Mouse (Mus musculus) CD4-positive, CD25-positive, alpha-beta regulatory T cell, adult 4 months (primary cell): Measurements from ENCODE around the gene Ppp1r32. TPM values are rescaled to one million over a fixed set of nuclear protein-coding genes. Genes with fewer than 3 reads are reported as not detected.

Source experiments
- ATAC-seq: one replicate; pipeline ENCODE4 v1.8.0; 2017
- polyA plus RNA-seq, 2 experiments: library from polyadenylated mRNA; unstranded; fragments of 100-300 nt; shearing (Covaris generic); gene quantifications; one replicate each; pipeline ENCODE4 v1.2.1; 2017

The Ppp1r32 gene
- 1 to 10 TPM in 1 of 2 experiments, under 1 TPM in 1; 0.31 to 1.4 TPM for polyA plus RNA-seq

- ATAC-seq, result no peak
Observed at GRCm38 (mm10) chr19:10482703-10483102, at the start of gene Ppp1r32. Ppp1r32 (minus strand) TSS chr19:10482928.

- ATAC-seq, result no peak
Observed at GRCm38 (mm10) chr19:10530082-10530481, 47.4 kb upstream of the Ppp1r32 start.

GRCm38 (mm10) chr19:10525910-10526309 lies 43.2 kb upstream of the Ppp1r32 start, which contains the start of gene Sdhaf2:
Sdhaf2 (minus strand) TSS chr19:10526142.
- ATAC-seq, result peak; percentile 27

DNA sequence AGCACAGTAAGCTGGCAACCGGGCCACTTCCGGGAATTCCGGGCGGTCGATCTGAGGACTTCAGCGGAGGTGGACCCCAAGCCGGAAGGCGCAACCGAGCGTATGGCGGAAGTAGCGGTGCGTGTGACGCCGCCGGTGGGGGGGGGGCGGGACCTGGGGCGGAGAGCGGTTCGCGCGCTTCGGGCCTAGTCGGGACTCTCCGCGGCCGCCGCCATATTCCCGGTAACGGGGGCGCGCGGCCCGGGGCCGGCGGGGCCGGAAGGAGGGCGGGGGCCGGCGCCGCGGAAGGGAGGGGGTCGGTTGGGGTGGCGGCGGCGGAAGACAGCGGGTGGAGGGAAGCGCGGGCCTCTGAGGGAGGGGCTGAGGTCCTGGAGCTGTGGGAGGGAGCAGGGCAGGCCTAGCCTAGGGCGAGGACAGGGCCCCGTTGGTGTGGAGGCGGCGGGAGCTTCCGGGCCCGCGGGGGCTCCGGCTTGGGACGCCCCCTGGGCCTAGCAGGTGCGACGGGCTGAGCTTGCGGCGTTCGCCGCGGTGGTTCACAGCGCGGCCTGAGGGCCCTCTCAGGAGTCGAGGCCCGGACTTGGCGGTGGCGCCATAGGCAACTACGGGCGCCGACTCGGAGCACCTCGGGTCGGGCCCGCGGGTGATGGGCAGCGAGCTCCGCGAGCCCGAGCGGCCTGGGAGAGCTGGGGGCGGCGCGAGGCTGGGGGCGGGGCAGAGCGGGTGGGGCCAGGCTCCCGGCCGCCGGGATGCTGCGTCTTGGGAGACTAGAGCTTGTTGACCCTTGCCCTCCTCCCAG lies 42.6 kb upstream of the Ppp1r32 start, which contains the start of gene Cpsf7:
Gene Cpsf7, plus strand, starts transcription at position 161 of the 796 bp plus-strand sequence.
- ATAC-seq, result peak; percentile 82

- ATAC-seq, result peak; percentile 8
Observed at GRCm38 (mm10) chr19:10524784-10525105, 42.0 kb upstream of the Ppp1r32 start.

DNA sequence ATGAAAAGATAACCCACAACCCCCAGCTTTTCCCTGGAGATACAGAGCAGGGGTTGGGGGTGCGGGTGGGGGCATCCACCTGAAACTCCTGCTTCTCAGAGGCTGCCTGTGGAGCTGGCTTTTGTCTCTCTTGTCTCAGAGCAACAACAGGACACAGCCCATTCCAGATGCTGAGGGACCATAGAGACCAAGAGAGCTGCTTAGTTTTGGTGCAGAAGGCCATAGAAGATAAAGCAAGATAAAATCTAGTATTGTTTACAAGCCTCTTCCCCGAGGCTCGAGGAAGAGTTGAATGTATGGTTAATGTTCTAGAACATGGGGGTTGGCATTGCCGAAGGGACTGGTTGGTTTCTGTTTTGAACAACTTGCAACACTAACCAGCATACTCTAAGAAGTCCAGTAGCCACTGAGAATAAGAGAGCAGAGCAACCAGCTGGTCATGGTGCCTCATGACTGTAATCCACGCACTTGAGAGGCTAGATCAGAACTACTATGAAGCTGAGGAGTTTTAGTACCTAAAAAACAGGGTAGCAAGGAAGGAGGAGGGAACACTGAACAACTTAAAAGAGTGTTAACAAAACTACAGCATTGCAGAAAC lies 40.9 kb upstream of the Ppp1r32 start:
- ATAC-seq, result no peak

DNA sequence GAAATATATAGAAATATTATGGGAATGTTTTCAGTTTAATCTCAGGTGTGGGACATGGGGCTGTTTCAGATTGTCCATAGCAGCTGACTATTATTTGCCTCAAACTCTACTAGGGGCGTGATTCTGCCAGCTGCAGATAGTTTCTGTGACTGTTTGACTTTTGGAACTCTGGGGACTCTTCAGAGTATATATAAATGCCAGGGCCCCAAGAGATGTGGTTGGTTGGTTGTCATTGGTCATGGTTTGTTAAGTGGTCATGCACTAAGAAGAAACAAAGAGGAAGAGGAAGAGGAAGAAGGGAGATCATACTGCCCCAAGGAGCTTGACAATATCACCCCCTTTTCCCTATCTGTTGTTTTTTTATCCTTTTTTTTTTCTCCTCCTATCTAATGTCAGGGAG lies 39.2 kb upstream of the Ppp1r32 start:
- ATAC-seq, result no peak

DNA sequence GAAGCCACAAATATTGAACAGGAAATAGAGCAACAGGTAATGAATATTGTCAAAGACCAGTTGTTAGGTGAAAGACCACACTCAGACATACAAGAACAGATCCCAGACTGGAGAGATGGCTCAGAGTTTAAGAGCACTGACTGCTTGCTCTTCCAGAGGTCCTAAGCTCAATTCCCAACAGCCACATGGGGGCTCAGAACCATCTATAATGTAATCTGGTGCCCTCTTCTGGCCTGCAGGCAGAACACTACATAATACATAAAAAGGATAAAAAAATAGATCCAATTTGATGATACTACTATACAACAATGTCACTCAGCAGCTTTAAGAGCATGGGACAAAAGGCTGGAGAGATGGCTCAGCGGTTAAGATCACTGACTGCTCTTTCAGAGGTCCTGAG lies 37.6 kb upstream of the Ppp1r32 start:
- ATAC-seq, result no peak

DNA sequence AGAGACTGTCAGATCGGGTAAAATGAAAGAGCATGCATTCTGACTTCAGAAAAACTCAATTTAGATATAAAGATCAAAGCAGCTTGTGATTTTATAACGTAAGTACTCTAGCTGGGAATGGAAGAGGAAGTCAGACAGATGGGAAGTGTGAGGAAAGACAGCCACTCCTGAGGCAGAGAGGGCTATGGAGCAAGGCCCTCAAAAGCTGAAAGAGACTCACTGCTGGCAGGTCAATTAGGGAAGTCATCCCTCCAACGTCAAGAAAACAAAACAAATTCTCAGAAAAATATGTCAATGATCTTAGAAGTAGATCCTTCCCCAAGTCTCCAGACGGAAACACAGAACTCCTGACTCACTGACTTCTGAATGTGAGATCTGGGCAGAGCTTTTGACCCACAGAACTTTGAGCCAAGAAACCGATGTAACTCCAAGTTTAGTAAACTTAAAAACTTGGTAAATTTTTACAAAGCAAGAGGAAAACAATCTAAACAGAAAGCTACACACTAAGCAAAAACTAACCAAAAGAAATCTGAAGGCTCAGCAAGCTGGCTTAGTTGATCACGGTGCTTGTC lies 28.1 kb upstream of the Ppp1r32 start:
- ATAC-seq, result no peak

- peak; percentile 49 for ATAC-seq
Observed at GRCm38 (mm10) chr19:10502571-10502970, 19.8 kb upstream of the Ppp1r32 start.

GRCm38 (mm10) chr19:10500581-10500980 lies 17.9 kb upstream of the Ppp1r32 start:
- ATAC-seq, result no peak

GRCm38 (mm10) chr19:10497512-10498160 lies 14.9 kb upstream of the Ppp1r32 start:
- ATAC-seq, result no peak

- no peak for ATAC-seq
Observed at GRCm38 (mm10) chr19:10496976-10497375, 14.2 kb upstream of the Ppp1r32 start.

- ATAC-seq, result no peak
Observed at GRCm38 (mm10) chr19:10495670-10496069, 12.9 kb upstream of the Ppp1r32 start.

- ATAC-seq, result no peak
Observed at GRCm38 (mm10) chr19:10486264-10486738, 3.6 kb upstream of the Ppp1r32 start.

GRCm38 (mm10) chr19:10479541-10479940 lies 3.2 kb downstream of the Ppp1r32 start:
- no peak for ATAC-seq

- ATAC-seq, result no peak
Observed at GRCm38 (mm10) chr19:10473779-10474178, 8.9 kb downstream of the Ppp1r32 start.

GRCm38 (mm10) chr19:10472958-10473357 lies 9.8 kb downstream of the Ppp1r32 start:
- no peak for ATAC-seq

GRCm38 (mm10) chr19:10469171-10469658 lies 13.5 kb downstream of the Ppp1r32 start:
- no peak for ATAC-seq

DNA sequence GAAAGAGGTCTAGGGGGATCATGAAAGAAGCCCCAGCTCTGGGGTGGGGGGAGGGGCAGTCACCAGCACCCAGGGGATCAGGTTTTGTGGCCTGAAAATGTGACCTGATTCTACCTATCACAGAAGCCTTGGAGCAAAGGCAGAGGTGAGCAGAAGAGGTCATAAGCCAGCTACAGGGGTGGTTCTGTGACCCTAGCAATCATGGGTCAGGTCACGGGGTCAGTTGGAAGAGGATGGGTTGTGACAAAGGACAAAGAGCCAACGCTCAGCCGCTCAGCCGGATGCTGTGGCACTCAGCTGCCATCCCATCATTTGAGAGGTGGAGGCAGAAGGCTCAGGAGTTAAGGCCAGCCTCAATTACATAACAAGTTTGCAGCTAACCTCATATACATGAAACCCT lies 18.3 kb downstream of the Ppp1r32 start:
- ATAC-seq, result no peak

- ATAC-seq, result no peak
Observed at GRCm38 (mm10) chr19:10461584-10461983, 21.1 kb downstream of the Ppp1r32 start.

DNA sequence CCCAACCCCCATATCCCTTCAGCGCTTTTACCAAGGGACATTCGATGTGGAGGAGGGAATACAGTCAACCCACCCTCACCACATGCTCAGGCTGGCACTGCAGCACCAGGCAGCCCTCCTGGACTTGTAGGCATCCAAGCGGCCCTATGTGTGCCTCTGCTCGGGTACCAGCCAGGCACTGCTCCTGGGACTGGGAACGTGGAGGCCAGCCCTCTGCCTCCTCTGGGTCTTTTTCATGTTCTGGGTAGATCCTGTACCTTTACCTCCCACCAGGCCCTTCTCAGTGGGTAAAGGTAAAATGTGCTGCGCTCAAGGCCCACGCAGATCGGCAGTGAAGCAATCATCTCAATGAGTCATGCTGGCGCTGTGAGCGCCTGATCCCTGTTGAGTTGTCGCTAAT lies 22.8 kb downstream of the Ppp1r32 start:
- ATAC-seq, result no peak

- ATAC-seq, result no peak
Observed at GRCm38 (mm10) chr19:10458096-10458495, 24.6 kb downstream of the Ppp1r32 start.
